Comparison of ENCODE assay signal across 23 mouse cellular contexts in genomic region chr4:117818032-117818431, GRCm38 (mm10). TPM values are rescaled to one million over a fixed set of nuclear protein-coding genes. Genes with fewer than 3 reads are reported as not detected.
"Had no signal": no experiment of that assay in that cellular context is flagged by ENCODE, and none has a peak within 500 bp of the region (broad histone marks: within the 10 kb centered on the region; RNA-seq: fewer than 3 reads in every experiment).

No protein-coding gene starts in this region.

- H3K4me1 ChIP-seq: neural tube, embryonic 12.5 days; neural tube, embryonic 13.5 days; neural tube, embryonic 15.5 days; stomach, embryonic 15.5 days had no signal

- H3K4me3 ChIP-seq: neural tube, embryonic 12.5 days; neural tube, embryonic 13.5 days; neural tube, embryonic 15.5 days; stomach, embryonic 15.5 days had no signal

- H3K27ac ChIP-seq: neural tube, embryonic 12.5 days; neural tube, embryonic 13.5 days; neural tube, embryonic 15.5 days; stomach, embryonic 15.5 days; stomach, postnatal 0 days had no signal

- H3K9ac ChIP-seq: neural tube, embryonic 12.5 days; neural tube, embryonic 13.5 days; neural tube, embryonic 15.5 days; stomach, embryonic 15.5 days had no signal

- DNase-seq: retina, postnatal 1 day; right cerebral cortex, adult 18-20 months; right cerebral cortex, postnatal 14 days; right cerebral cortex, postnatal 25 days; right cerebral cortex, postnatal 4 days; spleen, adult 18-20 months; thymus, adult 18-20 months; thymus, adult 2 months; thymus, postnatal 14 days; thymus, postnatal 25 days; thymus, postnatal 36 days; thymus, postnatal 4 days had no signal

- H3K4me2 ChIP-seq: neural tube, embryonic 12.5 days; neural tube, embryonic 13.5 days; neural tube, embryonic 15.5 days; stomach, embryonic 15.5 days had no signal

- H3K9me3 ChIP-seq: neural tube, embryonic 15.5 days; stomach, embryonic 15.5 days had no signal

- H3K36me3 ChIP-seq: neural tube, embryonic 12.5 days; neural tube, embryonic 13.5 days; neural tube, embryonic 15.5 days; stomach, embryonic 15.5 days had no signal

- H3K27me3 ChIP-seq: neural tube, embryonic 12.5 days; neural tube, embryonic 13.5 days; neural tube, embryonic 15.5 days; stomach, embryonic 15.5 days had no signal

RNA-seq across cellular contexts. Expression of gene Slc6a9, which starts 16.3 kb away (rescaled TPM):
- total RNA-seq: neutrophil, adult 5-6 weeks had no signal

RNA-seq across cellular contexts. Expression of gene Klf17, which starts 52.6 kb away (rescaled TPM):
- total RNA-seq: neutrophil, adult 5-6 weeks had no signal
- polyA plus RNA-seq: neural tube, embryonic 11.5 days; neural tube, embryonic 12.5 days; neural tube, embryonic 13.5 days; neural tube, embryonic 14.5 days; neural tube, embryonic 15.5 days; small intestine, adult 2 months; spleen, adult 2 months; thymus, adult 2 months; urinary bladder, adult 2 months had no signal

RNA-seq across cellular contexts. Expression of gene Ccdc24, which starts 54.3 kb away (rescaled TPM):
- total RNA-seq: neutrophil, adult 5-6 weeks had no signal
